Mouse (Mus musculus): ENCODE results near the gene Zranb2. TPM values are rescaled to one million over a fixed set of nuclear protein-coding genes. Genes with fewer than 3 reads are reported as not detected.

Gene Zranb2
- total RNA-seq, 1 experiment = 72.6 TPM

DNA sequence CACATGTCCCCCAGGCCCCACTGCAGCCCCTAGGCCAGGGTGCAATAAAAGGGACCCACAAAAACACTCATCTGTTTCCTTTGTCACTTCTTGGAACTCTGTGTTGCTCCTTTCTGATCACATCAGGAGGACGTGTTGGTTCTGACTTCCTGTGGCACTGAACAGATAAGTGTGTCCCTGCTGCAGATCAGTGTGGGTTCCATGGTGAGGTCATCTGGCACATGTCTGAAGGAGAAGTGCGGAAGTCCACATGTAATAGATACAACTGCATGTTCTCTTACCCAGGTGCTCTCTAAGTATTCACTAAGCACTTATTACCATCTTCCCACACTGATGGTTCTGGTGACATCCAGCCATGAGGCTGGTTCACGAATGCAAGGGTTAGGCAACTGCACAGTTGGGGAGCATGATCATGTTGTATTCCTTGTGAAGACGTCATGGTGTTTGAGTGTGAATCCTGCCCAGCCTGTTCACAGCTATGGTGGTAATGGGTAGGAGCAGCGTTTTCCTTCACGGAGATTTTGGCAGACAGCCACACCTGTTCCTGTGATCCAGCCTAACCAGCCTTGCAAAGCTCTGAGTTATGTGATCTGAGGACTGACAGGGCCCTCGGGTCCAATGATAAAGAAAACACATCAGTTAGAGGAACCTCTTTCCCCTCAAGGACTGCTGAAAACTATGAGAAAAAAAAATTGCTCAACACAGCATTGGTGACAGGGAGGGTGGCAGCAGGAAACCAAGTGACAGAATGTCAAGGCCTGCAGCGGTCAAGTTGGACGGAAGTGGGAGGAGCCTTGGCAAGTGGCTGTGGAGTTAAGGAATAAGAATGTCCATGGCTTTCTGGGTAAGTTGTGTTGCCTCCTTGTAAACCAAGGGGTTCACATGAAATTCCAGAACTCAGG, 41.7 kb downstream of the Zranb2 start:
- TF ChIP-seq ZC3H11A (IDR thresholded peaks at IDR 0.05; ENCODE audit: borderline replicate concordance, low read depth, low read length) (no peak), ZNF384 (IDR thresholded peaks at IDR 0.05; ENCODE audit: low read depth, low read length) (no peak), CHD2 (IDR thresholded peaks at IDR 0.05; ENCODE audit: low read depth, low read length) (no peak), HCFC1 (IDR thresholded peaks at IDR 0.05; ENCODE audit: borderline replicate concordance, insufficient read depth, low read length) (no peak), MAFK (IDR thresholded peaks at IDR 0.05; ENCODE audit: insufficient read depth, low read depth, low read length) (no peak)
- no peak overlapping the region for H3K9ac ChIP-seq (ENCODE audit: insufficient read depth, low read depth, low read length, poor library complexity, severe bottlenecking)
- in situ Hi-C loops (cut with MboI; ENCODE audit: low sequenced_read_pairs in 2 of 2, unreplicated experiment in 2 of 2) = no loop called here
- H3K4me1 ChIP-seq (ENCODE audit: control insufficient read depth in 2 of 2, insufficient read depth in 2 of 2, low read length in 2 of 2, poor library complexity in 1 of 2) = no peaks in the 10 kb centered on the region
- no peak for DNase-seq (ENCODE audit: low read depth, low spot score)
- H3K9me3 ChIP-seq (ENCODE audit: control insufficient read depth, insufficient read depth, low read depth, low read length) = no peaks in the 10 kb centered on the region
- H3K4me3 ChIP-seq (ENCODE audit: insufficient read depth in 1 of 2, low read depth in 1 of 2, low read length in 2 of 2, poor library complexity in 1 of 2, severe bottlenecking in 1 of 2) = no peak overlapping the region
- no peaks in the 10 kb centered on the region for H3K36me3 ChIP-seq (ENCODE audit: control insufficient read depth, insufficient read depth, low read length, poor library complexity, severe bottlenecking)
- no peak overlapping the region for H3K27ac ChIP-seq (ENCODE audit: insufficient read depth, low read depth, low read length, poor library complexity, severe bottlenecking)

DNA sequence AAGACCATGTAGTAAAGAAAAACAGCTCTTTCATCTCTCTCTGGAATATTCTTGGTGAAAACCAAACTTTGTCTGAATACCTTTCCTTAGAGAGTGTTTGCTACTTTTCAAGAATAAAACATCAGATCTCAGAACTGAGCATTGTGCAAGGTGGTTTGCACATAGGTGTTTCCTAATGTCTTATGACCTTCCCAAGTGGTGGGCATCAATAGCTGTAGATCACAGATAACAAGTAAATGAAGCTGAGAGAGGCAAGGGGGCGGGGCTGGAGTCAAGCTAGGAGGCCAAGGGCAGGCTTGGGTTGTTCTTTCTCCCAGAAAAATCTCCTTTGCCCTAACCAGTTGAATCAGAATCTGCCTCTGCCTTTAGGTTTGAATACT, 42.4 kb downstream of the Zranb2 start:
- H3K36me3 ChIP-seq (ENCODE audit: control insufficient read depth, insufficient read depth, low read length, poor library complexity, severe bottlenecking) = no peaks in the 10 kb centered on the region
- no peaks in the 10 kb centered on the region for H3K9me3 ChIP-seq (ENCODE audit: control insufficient read depth, insufficient read depth, low read depth, low read length)
- in situ Hi-C loops (cut with MboI; ENCODE audit: low sequenced_read_pairs in 2 of 2, unreplicated experiment in 2 of 2) = no loop called here
- TF ChIP-seq ZC3H11A (IDR thresholded peaks at IDR 0.05; ENCODE audit: borderline replicate concordance, low read depth, low read length) (no peak), MAFK (IDR thresholded peaks at IDR 0.05; ENCODE audit: insufficient read depth, low read depth, low read length) (no peak), HCFC1 (IDR thresholded peaks at IDR 0.05; ENCODE audit: borderline replicate concordance, insufficient read depth, low read length) (no peak), CHD2 (IDR thresholded peaks at IDR 0.05; ENCODE audit: low read depth, low read length) (no peak), ZNF384 (IDR thresholded peaks at IDR 0.05; ENCODE audit: low read depth, low read length) (no peak)
- no peak overlapping the region for H3K27ac ChIP-seq (ENCODE audit: insufficient read depth, low read depth, low read length, poor library complexity, severe bottlenecking)
- H3K4me3 ChIP-seq (ENCODE audit: insufficient read depth in 1 of 2, low read depth in 1 of 2, low read length in 2 of 2, poor library complexity in 1 of 2, severe bottlenecking in 1 of 2) = no peak overlapping the region
- H3K9ac ChIP-seq (ENCODE audit: insufficient read depth, low read depth, low read length, poor library complexity, severe bottlenecking) = no peak overlapping the region
- no peaks in the 10 kb centered on the region for H3K4me1 ChIP-seq (ENCODE audit: control insufficient read depth in 2 of 2, insufficient read depth in 2 of 2, low read length in 2 of 2, poor library complexity in 1 of 2)
- no peak for DNase-seq (ENCODE audit: low read depth, low spot score)

DNA sequence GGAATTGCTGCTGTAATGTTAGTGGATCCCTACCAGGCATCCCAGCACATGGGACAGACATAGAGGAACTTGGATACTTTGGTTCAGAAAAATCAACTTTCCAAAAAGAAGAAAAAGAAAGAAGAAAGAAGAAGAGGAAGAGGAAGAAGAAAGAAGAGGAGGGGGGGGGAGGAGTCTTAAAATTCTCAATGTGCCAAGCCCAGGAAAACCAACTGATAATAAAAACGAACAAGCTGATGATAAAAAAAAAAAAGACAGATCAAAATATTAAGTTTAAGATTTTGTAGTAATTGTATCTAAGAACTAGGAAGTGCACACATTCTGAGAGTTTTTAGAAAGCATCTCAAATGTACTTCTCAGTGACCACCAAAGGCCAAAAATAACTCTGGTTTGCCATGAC, 42.9 kb downstream of the Zranb2 start:
- H3K9me3 ChIP-seq (ENCODE audit: control insufficient read depth, insufficient read depth, low read depth, low read length) = no peaks in the 10 kb centered on the region
- no peak for DNase-seq (ENCODE audit: low read depth, low spot score)
- H3K36me3 ChIP-seq (ENCODE audit: control insufficient read depth, insufficient read depth, low read length, poor library complexity, severe bottlenecking) = no peaks in the 10 kb centered on the region
- in situ Hi-C loops (cut with MboI; ENCODE audit: low sequenced_read_pairs in 2 of 2, unreplicated experiment in 2 of 2) = no loop called here
- H3K4me1 ChIP-seq (ENCODE audit: control insufficient read depth in 2 of 2, insufficient read depth in 2 of 2, low read length in 2 of 2, poor library complexity in 1 of 2) = no peaks in the 10 kb centered on the region
- H3K9ac ChIP-seq (ENCODE audit: insufficient read depth, low read depth, low read length, poor library complexity, severe bottlenecking) = no peak overlapping the region
- H3K27ac ChIP-seq (ENCODE audit: insufficient read depth, low read depth, low read length, poor library complexity, severe bottlenecking) = no peak overlapping the region
- TF ChIP-seq CHD2 (IDR thresholded peaks at IDR 0.05; ENCODE audit: low read depth, low read length) = no peak
- TF ChIP-seq ZNF384 (IDR thresholded peaks at IDR 0.05; ENCODE audit: low read depth, low read length) = no peak
- TF ChIP-seq HCFC1 (IDR thresholded peaks at IDR 0.05; ENCODE audit: borderline replicate concordance, insufficient read depth, low read length) = no peak
- no peak for TF ChIP-seq MAFK (IDR thresholded peaks at IDR 0.05; ENCODE audit: insufficient read depth, low read depth, low read length)
- H3K4me3 ChIP-seq (ENCODE audit: insufficient read depth in 1 of 2, low read depth in 1 of 2, low read length in 2 of 2, poor library complexity in 1 of 2, severe bottlenecking in 1 of 2) = no peak overlapping the region

DNA sequence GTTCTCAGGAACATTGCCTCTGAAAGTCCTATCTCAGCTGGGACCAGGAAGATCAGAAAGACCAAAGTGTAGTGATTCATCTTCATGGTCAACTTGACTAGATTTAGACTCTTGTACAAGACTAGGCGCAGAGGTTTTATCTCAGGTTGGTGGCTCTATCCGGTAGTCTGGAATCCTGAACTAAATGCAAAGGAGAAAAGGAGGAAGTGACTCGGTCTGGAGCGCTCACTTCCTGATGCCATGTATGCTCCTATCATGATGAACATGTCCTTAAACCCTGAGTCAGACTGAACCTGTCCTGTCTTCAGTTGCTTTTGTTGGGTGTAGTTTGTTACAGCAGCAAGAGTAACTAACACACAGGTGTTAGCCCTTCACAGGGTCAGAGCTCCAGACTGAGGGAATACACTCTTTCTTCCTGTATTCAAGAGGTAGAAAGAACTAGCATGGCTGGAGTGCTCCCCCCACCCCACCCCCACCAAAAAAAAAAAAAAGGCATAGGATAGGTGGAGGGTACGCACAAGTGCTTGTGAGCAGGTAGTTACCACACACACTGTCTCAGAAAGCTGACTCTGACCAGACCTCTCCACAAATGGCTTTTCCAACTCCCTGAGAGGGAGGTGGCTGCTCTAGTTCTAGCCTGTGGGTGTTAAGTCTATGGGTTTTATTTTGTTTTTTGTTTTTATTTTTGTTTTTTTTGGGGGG, 44.7 kb downstream of the Zranb2 start:
- TF ChIP-seq ZC3H11A (IDR thresholded peaks at IDR 0.05; ENCODE audit: borderline replicate concordance, low read depth, low read length) (no peak), HCFC1 (IDR thresholded peaks at IDR 0.05; ENCODE audit: borderline replicate concordance, insufficient read depth, low read length) (no peak), CHD2 (IDR thresholded peaks at IDR 0.05; ENCODE audit: low read depth, low read length) (no peak), ZNF384 (IDR thresholded peaks at IDR 0.05; ENCODE audit: low read depth, low read length) (no peak), MAFK (IDR thresholded peaks at IDR 0.05; ENCODE audit: insufficient read depth, low read depth, low read length) (no peak)
- Histone ChIP-seq H3K4me3 (ENCODE audit: insufficient read depth in 1 of 2, low read depth in 1 of 2, low read length in 2 of 2, poor library complexity in 1 of 2, severe bottlenecking in 1 of 2) (no peak overlapping the region), H3K36me3 (ENCODE audit: control insufficient read depth, insufficient read depth, low read length, poor library complexity, severe bottlenecking) (no peaks in the 10 kb centered on the region), H3K4me1 (ENCODE audit: control insufficient read depth in 2 of 2, insufficient read depth in 2 of 2, low read length in 2 of 2, poor library complexity in 1 of 2) (peaks cover 0 to 2% of the 10 kb centered on the region in 2 experiments; a peak in 2 of 4 replicates), H3K9me3 (ENCODE audit: control insufficient read depth, insufficient read depth, low read depth, low read length) (no peaks in the 10 kb centered on the region), H3K9ac (ENCODE audit: insufficient read depth, low read depth, low read length, poor library complexity, severe bottlenecking) (no peak overlapping the region), H3K27ac (ENCODE audit: insufficient read depth, low read depth, low read length, poor library complexity, severe bottlenecking) (no peak overlapping the region)
- in situ Hi-C loops (cut with MboI; ENCODE audit: low sequenced_read_pairs in 2 of 2, unreplicated experiment in 2 of 2) = no loop called here
- DNase-seq (ENCODE audit: low read depth, low spot score) = no peak

Data from ES-E14 (cell line).